Mouse (Mus musculus): ENCODE measurements at regions not wholly inside any gene's neighbourhood (a gene's known extent, or its start where the extent isn't known, plus 50 kb on each side); places are given as distances from the start of the nearest gene placed in this dataset.

DNA sequence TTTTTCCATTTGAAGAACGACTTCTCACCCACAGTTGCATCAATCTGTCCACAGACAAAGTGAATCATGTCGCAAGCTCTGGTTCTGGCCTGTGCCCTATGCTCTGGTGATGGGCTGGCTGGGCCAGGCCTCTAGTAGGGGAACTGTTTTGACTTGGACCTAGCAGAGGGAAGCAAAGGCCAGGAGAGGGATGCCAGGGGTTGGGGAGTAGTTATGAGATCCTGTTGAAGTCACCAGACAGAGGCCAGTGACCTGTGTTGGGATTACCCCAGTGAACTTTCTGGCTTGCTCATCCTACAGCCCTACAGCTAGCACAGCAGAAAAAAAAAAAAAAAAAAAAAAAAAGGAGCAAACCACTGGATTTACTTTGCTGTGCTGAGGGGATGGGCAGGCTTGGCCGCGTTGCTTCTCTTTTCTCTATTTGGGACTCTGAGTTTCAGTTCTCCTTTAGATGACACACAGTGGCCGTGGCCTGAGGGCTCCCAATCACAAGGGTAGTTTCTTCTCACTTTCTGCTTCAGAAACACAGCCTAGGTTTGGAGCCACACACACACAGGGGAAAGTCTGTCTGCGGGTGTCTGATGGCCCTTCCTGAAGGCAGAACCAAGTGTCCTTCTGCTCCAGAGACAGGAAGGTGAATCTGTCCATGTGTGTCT, 228.2 kb downstream of the Uaca start:
- no peak for TF ChIP-seq POLR2A (IDR thresholded peaks at IDR 0.05; ENCODE audit: low read depth, low read length)
- TF ChIP-seq CTCF (IDR thresholded peaks at IDR 0.05; ENCODE audit: extremely low read depth, insufficient read length, insufficient replicate concordance, low read depth, low read length): no peak
